Mouse (Mus musculus) adrenal gland, postnatal 10 days (tissue): ENCODE measurements around the gene Olfr1356. TPM values are rescaled to one million over a fixed set of nuclear protein-coding genes. Genes with fewer than 3 reads are reported as not detected.
"Not testable (repeated sequence)": the region's sequence is repeated elsewhere in the genome, so short reads cannot be mapped to it uniquely, and the experiment has no call there.

Experiments used
- DNase-seq: peaks from one replicate; pipeline ENCODE4 v3.0.0; 2021; ENCODE audit warnings: mixed read lengths
- long read RNA-seq, 2 experiments: library from polyadenylated mRNA; stranded (forward); transcript quantifications; one replicate each; pipeline ENCODE4 v2.0.0; 2021
- total RNA-seq, 2 experiments: library from RNA; stranded (reverse); gene quantifications; 2 replicates each; pipeline ENCODE4 v1.2.3; 2021

Gene Olfr1356
- total RNA-seq = not detected
- long read RNA-seq, experiment 1 = 0 reads
- long read RNA-seq, experiment 2 = 0 reads

DNA sequence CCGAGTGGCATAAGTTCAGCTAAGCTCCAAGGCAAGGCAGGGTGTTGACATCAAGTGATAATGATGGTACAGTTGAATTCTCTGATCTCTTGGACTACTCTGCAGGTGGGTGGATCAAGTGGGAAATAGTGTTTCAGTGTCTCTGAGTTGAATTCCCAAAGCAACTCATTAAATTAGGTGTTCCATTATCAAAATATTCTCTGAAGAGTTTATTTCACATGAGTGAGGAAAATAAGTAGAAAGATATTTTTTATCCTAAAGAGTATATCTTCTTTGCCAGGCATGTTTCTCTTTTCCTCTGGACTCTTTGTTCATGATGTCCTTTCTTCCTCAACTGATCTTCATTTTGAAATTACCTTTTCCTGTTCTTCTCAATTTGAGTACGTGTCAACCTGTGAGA, at the start of gene Olfr1356:
Olfr1356 (minus strand) TSS at position 101 of the 400 bp plus-strand sequence.
- no peak for DNase-seq

DNA sequence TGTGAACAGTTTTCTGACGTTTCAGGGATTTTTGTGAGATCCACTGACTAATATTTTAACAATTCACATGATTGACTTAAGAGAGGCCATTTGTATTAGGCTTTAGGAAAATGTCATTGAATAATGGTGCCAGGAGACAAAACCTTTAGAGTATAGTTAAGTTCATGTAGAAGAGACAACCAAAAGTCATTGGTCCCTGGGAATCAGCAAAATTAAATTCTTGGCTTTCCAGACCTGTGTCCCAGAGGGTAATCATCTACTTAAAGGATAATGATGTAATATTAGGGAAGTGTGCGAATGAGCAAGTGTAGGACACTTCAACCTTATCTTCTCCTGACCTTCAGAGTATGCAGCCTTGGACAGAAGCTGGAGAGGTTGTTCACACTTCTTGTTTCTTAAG, 23.3 kb upstream of the Olfr1356 start, which contains the start of gene Olfr1355:
Olfr1355 (plus strand) TSS at position 301 of the 400 bp plus-strand sequence.
- no peak for DNase-seq

DNA sequence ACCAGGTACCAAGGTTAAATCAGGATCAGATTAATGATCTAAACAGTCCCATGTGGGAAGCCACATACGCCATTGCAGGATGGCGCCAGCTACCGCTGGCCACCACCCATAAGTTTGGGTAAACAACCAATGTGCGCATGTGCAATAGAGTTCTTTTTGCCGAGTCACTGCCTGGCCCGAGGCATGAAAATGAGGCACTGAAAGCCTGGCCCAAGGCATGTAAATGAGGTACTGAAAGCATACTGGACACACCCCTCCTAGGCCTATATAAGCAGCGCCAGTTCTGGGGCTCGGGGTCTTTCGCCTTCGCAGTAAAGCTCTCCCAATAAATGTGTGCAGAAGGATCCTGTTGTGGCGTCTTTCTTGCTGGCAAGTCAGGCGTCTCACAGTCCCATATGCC, 11.5 kb downstream of the Olfr1356 start:
- DNase-seq = not testable (repeated sequence)

DNA sequence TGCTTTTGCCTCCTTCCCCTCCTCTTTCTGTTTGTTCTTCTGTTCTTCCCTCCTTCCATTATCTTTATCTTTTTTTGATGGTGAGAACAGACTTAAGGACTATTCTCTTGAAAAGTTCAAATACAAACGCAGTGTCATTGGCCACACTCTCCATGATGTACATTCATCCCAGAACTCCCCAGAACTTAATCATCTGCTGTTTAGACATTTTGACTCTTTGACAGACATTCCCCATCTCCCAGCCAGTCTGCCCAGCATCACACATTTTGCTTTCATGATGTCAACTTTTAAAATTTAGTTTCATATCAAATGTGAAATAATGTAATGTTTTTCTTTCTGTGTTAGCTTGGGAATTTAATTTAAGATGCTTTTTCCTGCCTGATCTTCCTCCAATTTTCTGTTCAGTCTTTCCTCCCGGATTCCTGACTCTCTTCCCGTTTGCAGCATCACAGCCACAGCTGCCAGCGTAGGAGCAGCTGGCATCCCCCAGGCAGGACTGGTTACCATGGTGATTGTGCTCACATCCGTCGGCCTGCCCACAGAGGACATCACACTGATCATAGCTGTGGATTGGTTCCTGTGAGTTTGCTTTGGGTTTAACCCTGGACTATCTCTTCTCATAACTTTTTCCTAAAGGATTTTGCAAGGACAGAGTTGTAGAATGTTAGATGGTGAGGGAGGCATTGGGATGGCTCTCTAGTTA, 39.5 kb downstream of the Olfr1356 start:
- DNase-seq = no peak

DNA sequence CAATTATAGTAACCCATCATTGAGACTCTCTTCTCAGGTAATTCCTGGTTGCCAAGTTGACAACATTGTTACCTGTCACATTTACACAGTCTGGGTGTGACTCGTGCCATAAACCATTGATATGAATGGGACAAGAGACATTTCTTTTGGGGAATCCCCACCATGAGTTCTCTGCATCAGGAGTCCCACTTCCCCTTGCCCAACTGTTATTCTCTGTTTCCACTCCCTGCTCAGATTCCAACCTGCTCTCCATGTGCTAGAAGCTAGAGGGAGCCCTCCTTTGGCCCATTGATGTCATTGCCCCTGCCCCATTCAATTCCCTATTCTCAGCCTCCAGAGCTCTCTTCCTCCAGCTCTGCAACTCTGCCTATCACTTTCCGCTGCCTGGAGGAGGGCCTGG, 50.5 kb downstream of the Olfr1356 start:
- no peak for DNase-seq

Other genes with a start within 250 kb of the Olfr1356 start
- gene Olfr1357, start 234.1 kb downstream of the Olfr1356 start, total RNA-seq = not detected
- gene Casp14, start 133.9 kb downstream of the Olfr1356 start, total RNA-seq = not detected
- not detected for gene Ccdc105, start 99.1 kb downstream of the Olfr1356 start, total RNA-seq
- gene Slc1a6, start 71.7 kb downstream of the Olfr1356 start, total RNA-seq = under 1 TPM; 0.33 to 0.39 TPM
- not detected for gene Olfr1355, start 23.4 kb upstream of the Olfr1356 start, total RNA-seq
- gene Olfr1354, start 61.0 kb upstream of the Olfr1356 start, total RNA-seq = not detected
- not detected for gene Olfr8, start 98.5 kb upstream of the Olfr1356 start, total RNA-seq
- gene Olfr1353, start 111.1 kb upstream of the Olfr1356 start, total RNA-seq = not detected
- gene Olfr1352, start 128.9 kb upstream of the Olfr1356 start, total RNA-seq = not detected
- gene Olfr1351, start 160.3 kb upstream of the Olfr1356 start, total RNA-seq = not detected
- not detected for gene Olfr57, start 176.6 kb upstream of the Olfr1356 start, total RNA-seq
- 10 to 100 TPM; 12.5 to 17.9 TPM for gene 2610008E11Rik, start 245.4 kb upstream of the Olfr1356 start, total RNA-seq